Mouse (Mus musculus) megakaryocyte, embryonic 14.5 days (primary cell): Measurements from ENCODE around the gene Pom121l12. TPM values are rescaled to one million over a fixed set of nuclear protein-coding genes. Genes with fewer than 3 reads are reported as not detected.

Experiments
- H3K27me3 ChIP-seq: replicated peaks from 2 replicates; pipeline ENCODE3; 2012; ENCODE audit warnings: inconsistent platforms
- H3K36me3 ChIP-seq: replicated peaks from 2 replicates; pipeline ENCODE3; 2012; ENCODE audit warnings: low read length, inconsistent platforms, mixed read lengths
- H3K4me1 ChIP-seq: 2 replicates; pipeline ENCODE4 v1.6.1; 2012; ENCODE audit warnings: inconsistent platforms
- H3K4me3 ChIP-seq: replicated peaks from 2 replicates; pipeline ENCODE3; 2012; ENCODE audit warnings: moderate library complexity, mild to moderate bottlenecking, inconsistent platforms
- H3K9me3 ChIP-seq: 2 replicates; pipeline ENCODE4 v1.6.1; 2012; ENCODE audit warnings: inconsistent platforms
- FLI1 ChIP-seq: IDR thresholded peaks from 2 replicates; pipeline ENCODE4 v1.6.1; 2012; ENCODE audit warnings: low read length, inconsistent platforms, mixed read lengths
- GATA1 ChIP-seq: IDR thresholded peaks from 3 replicates; pipeline ENCODE4 v1.6.1; 2012; ENCODE audit warnings: mixed read lengths, low read length, inconsistent platforms, borderline replicate concordance
- polyA plus RNA-seq: library from polyadenylated mRNA; stranded (reverse); fragments of >175 nt; gene quantifications from 2 replicates; pipeline ENCODE4 v1.2.3, GENCODE M21; 2012; ENCODE audit warnings: low replicate concordance; ENCODE audit not compliant: insufficient read depth

Gene Pom121l12
- polyA plus RNA-seq = not detected in 2 replicates

DNA sequence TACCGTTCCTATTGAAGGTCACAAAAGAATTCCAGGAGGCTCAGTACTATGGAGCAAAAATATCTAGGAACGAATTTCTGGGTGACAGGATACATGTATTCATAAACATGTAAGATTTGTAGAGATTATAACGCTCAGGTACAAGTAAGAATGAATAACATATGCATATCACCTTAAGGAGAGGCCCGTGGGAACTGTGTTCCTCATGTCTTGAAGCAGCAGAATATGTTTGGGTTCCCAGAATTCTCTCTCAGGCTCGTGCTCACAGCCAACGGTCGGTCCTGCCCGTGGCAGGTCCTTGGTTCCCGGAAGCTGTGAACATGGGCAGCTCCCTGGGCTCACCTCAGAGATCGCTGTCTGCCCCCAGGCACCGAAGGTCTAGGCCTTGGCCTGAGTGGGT lies at the start of gene Pom121l12:
Gene Pom121l12 (plus strand): TSS at position 301 of the 400 bp plus-strand sequence.
- H3K9me3 ChIP-seq = peaks cover 6% of the 10 kb centered on the region; the same call in 1 of the 2 replicates
- no peak within 1 kb of the TSS for H3K4me3 ChIP-seq
- no peaks in the 10 kb centered on the region for H3K36me3 ChIP-seq
- no peaks in the 10 kb centered on the region for H3K4me1 ChIP-seq
- no peaks in the 10 kb centered on the region for H3K27me3 ChIP-seq
- no peak for TF ChIP-seq GATA1
- no peak for TF ChIP-seq FLI1

DNA sequence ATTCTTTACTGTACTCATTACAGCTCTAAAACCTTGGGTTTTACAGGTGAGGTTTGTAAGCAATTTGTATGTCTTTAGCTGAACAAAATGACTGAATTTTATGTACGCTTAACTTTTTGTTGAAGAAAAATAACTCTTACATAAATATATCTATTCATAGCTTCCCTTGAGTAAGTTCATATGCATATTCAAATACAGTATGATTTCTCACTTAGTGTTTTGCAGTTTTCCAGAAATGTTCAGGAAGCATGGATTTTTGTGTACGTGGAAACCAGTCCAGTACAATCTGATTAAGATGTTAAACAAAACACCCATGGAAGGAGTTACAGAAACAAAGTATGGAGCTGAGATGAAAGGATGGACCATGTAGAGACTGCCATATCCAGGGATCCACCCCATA lies 12.8 kb downstream of the Pom121l12 start:
- Histone ChIP-seq H3K9me3 (no peaks in the 10 kb centered on the region), H3K27me3 (no peaks in the 10 kb centered on the region), H3K4me1 (no peaks in the 10 kb centered on the region), H3K36me3 (no peaks in the 10 kb centered on the region), H3K4me3 (no peak overlapping the region)
- TF ChIP-seq GATA1 = no peak
- no peak for TF ChIP-seq FLI1
